Mouse (Mus musculus) hindbrain, embryonic 14.5 days (tissue): ENCODE measurements around the gene 4930451I11Rik. TPM values are rescaled to one million over a fixed set of nuclear protein-coding genes. Genes with fewer than 3 reads are reported as not detected.

ENCODE experiments used
- ATAC-seq: fragments of 200-750 bp; cut with Nextera tagmentation; 2 replicates; pipeline ENCODE4 v1.8.0; 2017; ENCODE audit warnings: moderate number of reproducible peaks, mild to moderate bottlenecking, moderate TSS enrichment, moderate library complexity; ENCODE audit not compliant: low FRiP score
- DNase-seq: peaks from one replicate; pipeline ENCODE4 v3.0.0-alpha.2; 2015; ENCODE audit warnings: low spot score
- H3K27ac ChIP-seq: fragments of 300-500 bp; sonication (generic); 2 replicates; pipeline ENCODE4 v1.5.1; 2014; ENCODE audit warnings: mild to moderate bottlenecking, moderate library complexity
- H3K27me3 ChIP-seq: fragments of 300-500 bp; sonication (generic); 2 replicates; pipeline ENCODE4 v1.6.1; 2014; ENCODE audit warnings: mild to moderate bottlenecking, low read length, mixed read lengths; ENCODE audit not compliant: control insufficient read depth, insufficient read depth
- H3K36me3 ChIP-seq: fragments of 300-500 bp; sonication (generic); replicated peaks from 2 replicates; pipeline ENCODE4 v1.6.1; 2014; ENCODE audit not compliant: control insufficient read depth, insufficient read depth
- H3K4me1 ChIP-seq: fragments of 300-500 bp; sonication (generic); replicated peaks from 2 replicates; pipeline ENCODE4 v1.6.1; 2014; ENCODE audit warnings: antibody characterized with exemption, low read length, mixed read lengths; ENCODE audit not compliant: control insufficient read depth, insufficient read depth
- H3K4me2 ChIP-seq: fragments of 300-500 bp; sonication (generic); replicated peaks from 2 replicates; pipeline ENCODE4 v1.6.1; 2014; ENCODE audit warnings: mild to moderate bottlenecking, moderate library complexity
- H3K4me3 ChIP-seq: fragments of 300-500 bp; sonication (generic); replicated peaks from 2 replicates; pipeline ENCODE4 v1.5.1; 2014; ENCODE audit warnings: mild to moderate bottlenecking, low read length
- H3K9ac ChIP-seq: fragments of 300-500 bp; sonication (generic); 2 replicates; pipeline ENCODE4 v1.6.1; 2014
- H3K9me3 ChIP-seq: fragments of 300-500 bp; sonication (generic); 2 replicates; pipeline ENCODE4 v1.6.1; 2016; ENCODE audit warnings: low read length; ENCODE audit not compliant: control insufficient read depth
- WGBS: fragments of 180-500 bp; shearing (Covaris S2); extraction: QIAGEN DNeasy Blood & Tissue Kit; methylation state at CpG from one replicate; pipeline ENCODE4 v1.1.7; 2014; 5-methylcytosine and 5-hydroxymethylcytosine counted together
- polyA plus RNA-seq: library from polyadenylated mRNA; unstranded; fragments of >200 nt; fragmentation: Nextera tagmentation; extraction: Ambion mirVana; gene quantifications from 2 replicates; pipeline ENCODE4 v1.2.1, GENCODE M21; 2014

4930451I11Rik gene
- polyA plus RNA-seq, 1 experiment from 2014 or later, result 0.74 TPM

- H3K27ac ChIP-seq, result no peak overlapping the region
- peaks cover 12% of the 10 kb centered on the region for H3K36me3 ChIP-seq
- ATAC-seq, result peak; percentile 66
- H3K9me3 ChIP-seq, result no peaks in the 10 kb centered on the region
- peak overlapping the region; percentile 100 for H3K4me2 ChIP-seq
- peak overlapping the region; percentile 59 for H3K4me3 ChIP-seq
- WGBS, result under 1% methylated on average over 71 of the region's 74 CpGs
- H3K9ac ChIP-seq, result peak overlapping the region; percentile 76
- peak; percentile 46 for DNase-seq
- peaks cover 21% of the 10 kb centered on the region for H3K4me1 ChIP-seq
- H3K27me3 ChIP-seq, result peaks cover 21% of the 10 kb centered on the region
Measured at GRCm38 (mm10) chr7:126847421-126848398, 16.3 kb upstream of the 4930451I11Rik start.

DNA sequence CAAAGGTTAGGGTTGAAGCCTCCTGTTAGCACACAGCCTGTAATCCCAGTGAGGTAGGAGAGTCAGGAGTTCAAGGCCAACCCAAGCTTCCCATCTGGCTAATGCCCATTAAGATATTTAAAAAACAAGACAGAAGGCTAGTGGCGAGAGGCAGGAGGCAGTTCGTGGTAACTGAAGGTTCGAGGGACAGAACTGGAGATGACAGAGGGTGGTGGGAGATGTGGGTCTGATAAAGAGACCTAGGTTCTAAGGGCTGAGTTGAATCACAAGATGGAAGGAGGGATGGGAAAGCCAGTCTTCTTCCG is 15.6 kb upstream of the 4930451I11Rik start, which contains the start of gene Doc2a:
TSS of gene Doc2a (plus strand) at position 301 of the 305 bp plus-strand sequence.
- Histone ChIP-seq H3K4me3 (peak within 1 kb of the TSS; percentile 59), H3K4me2 (peak within 1 kb of the TSS; percentile 100), H3K9me3 (no peaks in the 10 kb centered on the region), H3K27me3 (peaks cover 21% of the 10 kb centered on the region), H3K9ac (peak within 1 kb of the TSS; percentile 76), H3K27ac (no peak within 1 kb of the TSS), H3K4me1 (peaks cover 21% of the 10 kb centered on the region), H3K36me3 (peaks cover 6% of the 10 kb centered on the region)
- DNase-seq (no peak), ATAC-seq (no peak)
- 21% methylated on average over 4 of the region's 4 CpGs for whole genome bisulfite sequencing

DNA sequence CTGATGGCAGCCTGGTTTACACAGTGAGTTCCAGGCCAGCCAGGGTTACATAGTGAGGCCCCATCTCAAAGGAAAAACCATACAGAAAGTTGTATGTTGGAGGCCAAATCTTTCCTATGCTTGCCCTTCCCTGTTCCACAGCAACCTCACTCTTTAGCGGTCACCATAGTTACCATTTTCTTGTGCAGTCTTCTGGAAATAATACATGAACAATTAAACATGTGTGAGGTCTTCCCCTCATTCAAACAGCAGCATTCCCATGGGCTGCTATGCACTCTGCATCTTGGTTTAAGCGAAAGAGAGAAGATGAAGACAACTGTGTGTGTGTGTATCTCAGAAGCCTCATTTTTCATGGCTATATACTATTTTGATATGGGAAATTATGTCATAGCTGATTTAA is 14.1 kb upstream of the 4930451I11Rik start:
- no peak overlapping the region for H3K9ac ChIP-seq
- H3K27me3 ChIP-seq, result peaks cover 21% of the 10 kb centered on the region
- WGBS, result 33% methylated on average over 2 of the region's 2 CpGs
- DNase-seq (no peak), ATAC-seq (no peak)
- no peak overlapping the region for H3K27ac ChIP-seq
- no peaks in the 10 kb centered on the region for H3K9me3 ChIP-seq
- no peaks in the 10 kb centered on the region for H3K36me3 ChIP-seq
- H3K4me2 ChIP-seq, result no peak overlapping the region
- H3K4me1 ChIP-seq, result peaks cover 21% of the 10 kb centered on the region
- H3K4me3 ChIP-seq, result no peak overlapping the region

DNA sequence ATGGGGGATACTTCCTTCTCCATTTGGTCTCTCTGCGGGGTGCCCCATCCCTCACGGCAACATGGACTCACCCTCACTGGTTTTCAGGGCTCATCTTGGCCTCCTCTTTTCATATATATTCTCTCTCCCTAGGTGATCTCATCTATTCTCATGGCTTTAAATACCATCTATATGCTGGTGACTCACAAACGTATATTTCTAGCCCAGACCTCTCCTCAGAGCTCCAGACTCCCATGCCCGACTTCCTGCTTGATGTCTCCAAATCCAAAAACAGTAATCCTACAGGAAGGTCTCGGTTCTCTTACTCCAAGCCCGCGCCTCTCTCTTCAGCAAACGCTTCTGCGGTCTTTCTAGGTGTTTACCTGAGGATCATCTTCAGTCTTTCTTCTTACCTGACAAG is 11.8 kb upstream of the 4930451I11Rik start:
- Histone ChIP-seq H3K36me3 (no peaks in the 10 kb centered on the region), H3K4me3 (no peak overlapping the region), H3K9me3 (no peaks in the 10 kb centered on the region), H3K4me2 (no peak overlapping the region), H3K9ac (no peak overlapping the region), H3K27me3 (peaks cover 5% of the 10 kb centered on the region), H3K4me1 (peaks cover 11% of the 10 kb centered on the region), H3K27ac (no peak overlapping the region)
- WGBS, result 81% methylated on average over 9 of the region's 9 CpGs
- DNase-seq (no peak), ATAC-seq (no peak)

DNA sequence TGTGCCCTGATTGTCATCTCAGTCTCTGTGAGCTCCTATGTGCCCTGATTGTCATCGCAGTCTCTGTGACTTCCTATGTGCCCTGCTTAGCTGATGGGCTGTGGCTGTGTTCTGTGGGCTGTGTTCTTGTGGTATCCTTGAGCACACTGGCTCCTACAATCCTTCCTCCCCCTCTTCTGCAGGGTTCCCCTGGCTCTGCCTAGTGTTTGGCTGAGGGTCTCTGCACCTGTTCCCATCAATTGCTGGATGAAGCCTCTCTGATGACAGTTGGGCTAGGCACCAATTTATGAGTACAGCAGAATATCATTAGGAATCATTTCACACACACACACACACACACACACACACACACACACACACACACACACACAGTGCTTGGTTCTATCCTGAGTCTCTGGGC is 1.9 kb upstream of the 4930451I11Rik start:
- H3K4me1 ChIP-seq, result 0 out of 2 replicates have a peak, but pooled peaks cover 3% of the 10 kb centered on the region
- no peak overlapping the region for H3K4me3 ChIP-seq
- no peak overlapping the region for H3K27ac ChIP-seq
- H3K9ac ChIP-seq, result no peak overlapping the region
- H3K4me2 ChIP-seq, result no peak overlapping the region
- peaks cover 17% of the 10 kb centered on the region; the same call in 1 of the 2 replicates for H3K36me3 ChIP-seq
- no peaks in the 10 kb centered on the region for H3K27me3 ChIP-seq
- DNase-seq (no peak), ATAC-seq (no peak)
- WGBS, result 100% methylated on average over 1 of the region's 1 CpGs
- H3K9me3 ChIP-seq, result no peaks in the 10 kb centered on the region

DNA sequence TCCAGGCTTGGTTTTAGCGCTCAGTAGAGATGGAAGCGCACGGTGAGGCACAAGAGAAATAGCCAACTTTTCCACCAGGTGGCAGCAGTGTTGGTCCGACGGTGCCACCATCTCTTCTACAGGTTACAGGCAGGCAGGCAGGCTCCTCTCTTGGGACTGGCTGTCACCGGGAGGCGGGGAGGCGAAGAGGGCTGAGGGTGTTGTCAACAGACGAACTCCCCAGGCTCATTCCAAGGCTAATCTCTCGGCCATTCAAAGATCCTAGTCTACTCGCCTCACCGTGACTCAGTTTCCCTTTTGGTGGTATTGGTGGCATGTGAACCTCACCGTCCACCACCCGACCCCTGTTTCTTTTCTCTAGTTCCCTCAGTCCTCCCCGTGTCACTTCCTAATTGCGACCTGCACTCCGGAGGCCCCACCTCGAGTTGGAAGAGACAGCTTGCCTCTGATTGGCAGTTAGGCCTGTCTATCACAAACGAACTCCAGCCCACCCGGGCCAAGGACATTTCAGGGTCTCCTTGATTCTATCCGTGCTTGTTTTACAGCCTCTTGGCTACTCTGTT is 678 bp upstream of the 4930451I11Rik start:
- peak overlapping the region; percentile 61 for H3K4me2 ChIP-seq
- H3K4me1 ChIP-seq, result 0 out of 2 replicates have a peak, but pooled peaks cover 3% of the 10 kb centered on the region
- H3K9me3 ChIP-seq, result no peaks in the 10 kb centered on the region
- H3K36me3 ChIP-seq, result peaks cover 24% of the 10 kb centered on the region; the same call in 1 of the 2 replicates
- H3K27me3 ChIP-seq, result no peaks in the 10 kb centered on the region
- peak; percentile 86 for DNase-seq
- peak; percentile 70 for ATAC-seq
- WGBS, result 2% methylated on average over 21 of the region's 21 CpGs
- H3K27ac ChIP-seq, result 0 out of 2 replicates have a peak overlapping the region, but pooled peaks have one; percentile 14
- H3K4me3 ChIP-seq, result peak overlapping the region; percentile 21
- H3K9ac ChIP-seq, result peak overlapping the region; percentile 42

DNA sequence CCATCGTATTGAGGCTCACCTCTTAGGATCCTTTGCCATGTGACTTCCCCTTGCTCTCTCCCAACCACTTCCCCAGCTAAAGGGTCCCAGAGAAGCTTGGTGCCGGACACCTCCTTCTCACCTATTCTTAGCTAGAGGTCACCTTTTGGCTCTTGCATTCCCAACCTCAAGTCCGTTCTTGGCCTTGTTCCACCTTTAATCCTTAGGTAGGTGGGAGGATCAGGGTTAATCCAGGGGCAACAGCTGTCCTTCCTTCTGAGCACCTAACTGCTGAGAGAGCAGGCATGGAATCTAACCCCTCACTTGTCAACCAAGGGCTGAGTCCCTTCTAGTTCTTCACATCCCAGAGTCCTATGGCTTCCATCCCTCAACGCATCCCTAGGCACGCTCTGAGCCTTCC is 5.5 kb downstream of the 4930451I11Rik start:
- no peak overlapping the region for H3K9ac ChIP-seq
- H3K27ac ChIP-seq, result no peak overlapping the region
- H3K36me3 ChIP-seq, result peaks cover 28% of the 10 kb centered on the region; the same call in 1 of the 2 replicates
- no peak overlapping the region for H3K4me2 ChIP-seq
- DNase-seq (no peak), ATAC-seq (no peak)
- H3K4me1 ChIP-seq, result peaks cover 29% of the 10 kb centered on the region
- H3K27me3 ChIP-seq, result no peaks in the 10 kb centered on the region
- no peak overlapping the region for H3K4me3 ChIP-seq
- 81% methylated on average over 5 of the region's 5 CpGs for WGBS
- no peaks in the 10 kb centered on the region for H3K9me3 ChIP-seq

DNA sequence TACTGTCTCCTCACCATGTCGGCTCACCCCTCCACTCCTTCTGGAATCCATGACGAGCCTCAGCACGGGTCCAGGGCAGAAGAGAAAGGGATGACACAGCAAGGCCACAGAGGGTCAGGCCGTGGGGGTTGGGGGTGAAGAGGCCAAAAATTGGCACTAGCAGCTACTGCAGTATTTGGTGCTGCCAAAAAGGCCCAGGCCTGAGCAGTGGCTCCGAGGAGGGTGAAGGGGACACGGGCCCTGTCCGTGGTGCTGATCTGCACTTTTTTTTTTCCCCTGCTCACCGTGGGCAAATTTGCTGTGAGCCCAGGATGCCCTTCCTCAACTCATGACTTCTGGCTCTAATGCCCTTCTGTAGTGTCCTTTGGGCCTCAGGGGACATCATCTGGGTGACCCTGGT is 6.0 kb downstream of the 4930451I11Rik start:
- Histone ChIP-seq H3K4me2 (peak overlapping the region; percentile 52), H3K36me3 (peaks cover 28% of the 10 kb centered on the region; the same call in 1 of the 2 replicates), H3K9me3 (no peaks in the 10 kb centered on the region), H3K4me1 (peaks cover 29% of the 10 kb centered on the region), H3K27ac (no peak overlapping the region), H3K27me3 (no peaks in the 10 kb centered on the region), H3K4me3 (peak overlapping the region; percentile 75), H3K9ac (peak overlapping the region; percentile 90; the same call in 1 of the 2 replicates)
- DNase-seq (no peak), ATAC-seq (no peak)
- 26% methylated on average over 8 of the region's 8 CpGs for WGBS

GRCm38 (mm10) chr7:126823940-126824339 is 7.5 kb downstream of the 4930451I11Rik start:
- H3K27me3 ChIP-seq, result no peaks in the 10 kb centered on the region
- ATAC-seq, result 0 out of 2 replicates have a peak, but pooled peaks have one; percentile 3
- H3K27ac ChIP-seq, result peak overlapping the region; percentile 94
- WGBS, result 3% methylated on average over 10 of the region's 10 CpGs
- no peaks in the 10 kb centered on the region for H3K9me3 ChIP-seq
- H3K4me3 ChIP-seq, result peak overlapping the region; percentile 75
- H3K9ac ChIP-seq, result peak overlapping the region; percentile 90
- no peak for DNase-seq
- peaks cover 29% of the 10 kb centered on the region for H3K4me1 ChIP-seq
- H3K4me2 ChIP-seq, result peak overlapping the region; percentile 52
- H3K36me3 ChIP-seq, result peaks cover 15% of the 10 kb centered on the region; the same call in 1 of the 2 replicates
